In the genomic region with DNA sequence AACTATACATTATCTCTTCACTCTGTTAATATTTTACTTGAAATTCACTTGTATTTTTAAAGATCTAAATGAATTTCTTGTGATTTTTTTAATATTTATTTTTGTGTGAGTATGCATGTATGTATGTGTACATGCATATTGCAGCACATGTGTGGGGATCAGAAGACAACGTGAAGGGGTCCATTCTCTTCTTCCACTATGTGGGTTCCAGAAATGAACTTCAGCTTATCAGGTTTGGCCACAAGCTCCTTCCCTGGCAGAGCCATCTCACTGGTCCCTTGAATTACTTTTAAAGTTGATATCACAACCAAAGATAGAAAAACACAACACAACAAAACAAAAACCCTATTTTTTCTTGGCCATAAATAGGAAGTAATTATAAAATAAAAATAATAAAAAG, we compare ENCODE assay signal across 19 mouse cellular contexts. TPM values are rescaled to one million over a fixed set of nuclear protein-coding genes. Genes with fewer than 3 reads are reported as not detected.
"Had no signal": no experiment of that assay in that cellular context is flagged by ENCODE, and none has a peak within 500 bp of the region (broad histone marks: within the 10 kb centered on the region; RNA-seq: fewer than 3 reads in every experiment).

No protein-coding gene starts in this region.

- H3K27ac ChIP-seq: midbrain, embryonic 10.5 days; midbrain, embryonic 12.5 days; neural tube, embryonic 13.5 days; neural tube, embryonic 15.5 days; stomach, embryonic 15.5 days had no signal

- H3K27me3 ChIP-seq: midbrain, embryonic 12.5 days; neural tube, embryonic 13.5 days; neural tube, embryonic 15.5 days; stomach, embryonic 15.5 days had no signal

- H3K9ac ChIP-seq: lung, embryonic 14.5 days; midbrain, embryonic 12.5 days; neural tube, embryonic 13.5 days; neural tube, embryonic 15.5 days; stomach, embryonic 15.5 days had no signal

- H3K9me3 ChIP-seq: midbrain, embryonic 10.5 days; midbrain, embryonic 12.5 days; neural tube, embryonic 13.5 days; neural tube, embryonic 15.5 days; stomach, embryonic 15.5 days had no signal

- H3K4me3 ChIP-seq: midbrain, embryonic 10.5 days; midbrain, embryonic 12.5 days; myocyte; neural tube, embryonic 13.5 days; neural tube, embryonic 15.5 days; stomach, embryonic 15.5 days had no signal

- H3K4me1 ChIP-seq: midbrain, embryonic 12.5 days; neural tube, embryonic 13.5 days; neural tube, embryonic 15.5 days had no signal

- H3K36me3 ChIP-seq: midbrain, embryonic 10.5 days; midbrain, embryonic 12.5 days; neural tube, embryonic 13.5 days; neural tube, embryonic 15.5 days; stomach, embryonic 15.5 days had no signal

- ATAC-seq: midbrain, embryonic 16.5 days had no signal

- H3K4me2 ChIP-seq: lung, embryonic 14.5 days; midbrain, embryonic 12.5 days; neural tube, embryonic 13.5 days; neural tube, embryonic 15.5 days; stomach, embryonic 15.5 days had no signal

- DNase-seq: lung, adult 18-20 months; lung, embryonic 14.5 days; lung, postnatal 10 days; lung, postnatal 4 days; midbrain, embryonic 14.5 days; retina, postnatal 1 day; right cerebral cortex, adult 18-20 months; right cerebral cortex, postnatal 25 days; right cerebral cortex, postnatal 4 days; thymus, adult 2 months; thymus, postnatal 25 days; thymus, postnatal 4 days had no signal

RNA-seq across cellular contexts. Expression of gene Muc13, which starts 9.3 kb away (rescaled TPM):
- polyA plus RNA-seq: lung, embryonic 14.5 days; midbrain, embryonic 14.5 days; midbrain, embryonic 16.5 days; neural tube, embryonic 13.5 days; neural tube, embryonic 15.5 days had no signal
